Mouse (Mus musculus) spleen, postnatal 10 days (tissue): ENCODE measurements around the gene Mcrip2.
"Not testable (repeated sequence)": the region's sequence is repeated elsewhere in the genome, so short reads cannot be mapped to it uniquely, and the experiment has no call there.

Experiments used
- DNase-seq, 2 experiments: peaks; one replicate each; pipeline ENCODE4 v3.0.0; 2021 to 2022; ENCODE audit warnings: low spot score in 2 of 2

Mcrip2 gene

DNA sequence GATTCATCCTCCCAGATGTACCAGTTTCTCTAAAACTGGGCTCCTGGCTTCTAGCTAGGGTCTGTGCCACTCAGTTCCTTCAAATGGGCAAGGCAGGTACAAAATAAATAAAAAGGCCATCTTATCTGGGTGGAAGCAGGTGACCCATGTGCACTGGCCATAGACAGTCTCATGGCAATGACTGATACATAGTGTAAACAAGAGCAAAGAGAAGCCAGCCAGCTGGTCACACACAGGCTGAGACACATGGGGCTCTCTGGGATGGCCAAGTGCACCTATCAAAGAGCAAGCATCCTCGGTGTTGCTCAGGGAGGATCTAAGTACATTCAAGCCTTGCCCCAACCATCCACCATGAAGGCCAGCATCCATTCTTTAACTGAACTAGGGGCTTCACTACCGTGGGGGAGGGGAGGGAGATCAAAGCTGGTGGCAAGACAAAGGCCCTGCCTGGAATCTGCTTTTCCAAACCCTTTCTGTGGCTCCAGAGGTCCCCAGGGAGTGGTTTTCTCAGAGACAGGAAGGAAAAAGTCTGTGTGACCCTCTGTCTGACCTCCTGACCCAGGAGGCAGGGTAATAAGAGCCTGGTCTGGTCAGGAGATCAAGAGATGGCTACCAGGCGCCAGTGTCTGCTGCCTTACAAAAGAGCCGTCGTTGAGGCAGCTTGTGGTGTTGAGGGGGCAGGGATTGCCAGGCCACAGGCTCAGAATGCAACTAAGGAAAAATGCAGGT is 12.5 kb upstream of the Mcrip2 start:
- no peak for DNase-seq

DNA sequence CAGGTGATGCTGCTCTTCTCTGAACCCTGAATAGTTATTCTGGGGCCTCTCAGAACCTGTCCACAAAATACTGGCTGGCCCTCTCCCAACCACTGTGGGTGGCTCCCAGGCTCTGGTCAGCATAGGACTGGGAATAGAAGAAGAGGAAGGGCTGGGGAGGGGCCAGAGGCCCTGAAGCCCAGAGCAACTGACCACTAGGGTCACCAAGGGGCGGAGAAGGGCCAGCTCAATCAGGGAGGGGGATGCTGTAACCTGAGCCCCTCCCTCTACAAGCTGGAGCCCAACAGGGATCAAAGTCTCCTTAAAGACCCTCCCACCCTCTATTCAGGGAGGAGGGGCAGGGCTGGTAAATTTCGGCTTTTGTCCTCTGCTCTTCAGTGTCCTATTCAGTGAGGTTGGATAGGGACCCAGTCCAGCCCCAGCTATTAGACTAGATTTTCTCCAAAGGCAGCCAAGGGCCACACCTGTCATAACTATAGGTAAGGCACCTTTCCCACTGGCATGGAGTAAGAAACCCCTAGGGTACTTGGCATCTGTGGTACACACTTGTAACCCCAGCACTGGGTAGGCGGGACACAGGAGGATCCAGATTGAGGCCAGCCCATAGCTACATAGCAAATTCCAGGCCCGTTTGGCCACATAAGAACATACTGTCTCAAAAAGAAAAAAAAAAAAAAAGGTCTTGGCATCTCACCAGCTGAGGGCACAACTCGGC is 11.8 kb upstream of the Mcrip2 start, which contains the start of gene Wfikkn1:
TSS of gene Wfikkn1 (minus strand) at position 663 of the 715 bp plus-strand sequence.
- no peak for DNase-seq

- no peak for DNase-seq
Observed at GRCm38 (mm10) chr17:25879750-25880149, 11.2 kb upstream of the Mcrip2 start.

- peak in 1 of 2 experiments; percentile 54 for DNase-seq
Observed at GRCm38 (mm10) chr17:25879261-25879660, 10.7 kb upstream of the Mcrip2 start.

DNA sequence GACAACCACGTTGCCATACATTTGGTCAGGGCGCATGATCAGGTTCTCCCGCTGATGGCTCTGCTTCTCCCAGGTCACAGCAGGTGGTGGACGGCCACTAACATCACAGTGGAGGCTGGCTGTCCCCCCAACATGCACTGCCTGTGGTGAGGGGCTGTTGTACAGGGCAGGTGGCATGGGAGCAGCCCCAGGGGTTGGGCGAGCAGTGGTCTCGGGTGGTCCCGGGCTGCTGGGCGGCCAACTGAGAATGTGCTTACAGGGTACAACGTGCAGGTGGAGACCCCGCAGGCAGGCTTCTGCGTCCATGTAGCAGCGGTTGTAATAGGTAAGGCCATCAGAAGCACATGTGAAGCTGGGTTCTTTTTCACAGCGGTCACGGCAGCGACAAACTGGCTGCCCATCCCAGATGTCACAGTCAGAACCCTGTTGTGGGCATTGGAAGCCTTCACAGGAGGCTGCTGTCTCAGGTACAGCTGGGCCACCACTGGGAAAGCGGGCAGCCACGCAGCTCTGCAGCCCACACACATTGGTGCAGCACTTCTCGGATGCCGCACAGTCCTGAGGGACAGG is 10.1 kb upstream of the Mcrip2 start:
- DNase-seq: no peak

DNA sequence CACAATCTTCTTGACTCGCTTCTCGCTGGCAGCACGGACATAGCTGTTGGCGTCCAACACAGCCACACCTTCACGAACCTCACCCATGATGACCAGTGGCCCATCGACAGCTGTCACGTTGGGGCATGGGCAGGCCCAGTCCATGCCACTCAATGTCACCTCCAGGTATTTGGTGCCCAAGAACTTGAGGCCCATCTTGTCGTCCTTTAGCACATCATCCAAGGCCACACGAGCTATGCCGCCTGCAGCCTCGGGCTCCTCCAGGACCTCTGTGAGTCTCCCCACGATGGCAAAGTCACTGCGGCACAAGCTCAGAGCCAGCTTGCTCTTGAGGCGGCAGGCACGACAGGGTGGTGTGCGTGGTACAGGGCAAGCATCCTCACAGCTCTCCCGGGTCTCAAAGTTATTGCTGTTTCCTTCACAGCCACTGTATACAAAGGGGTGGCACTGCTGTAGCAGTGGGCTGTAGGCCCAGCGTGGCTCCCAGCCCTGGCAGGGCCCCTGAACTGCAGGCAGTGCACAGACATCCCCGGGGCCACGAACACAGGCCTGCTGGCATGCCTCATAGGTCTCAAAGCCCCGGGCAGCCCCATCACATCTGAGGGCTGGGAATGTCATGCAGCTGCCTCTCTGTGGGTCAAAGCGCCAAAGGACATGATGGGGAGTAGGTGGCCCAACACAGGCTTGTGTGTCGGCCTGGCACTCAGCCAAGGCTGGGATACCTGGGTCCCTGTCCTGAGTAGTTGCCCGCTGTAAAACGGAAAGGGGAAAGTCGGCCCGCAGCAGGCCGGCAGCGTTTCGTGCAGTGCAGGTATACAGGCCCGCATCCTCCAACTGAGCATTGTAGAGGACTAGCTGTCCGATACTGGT is 9.4 kb upstream of the Mcrip2 start:
- no peak for DNase-seq

DNA sequence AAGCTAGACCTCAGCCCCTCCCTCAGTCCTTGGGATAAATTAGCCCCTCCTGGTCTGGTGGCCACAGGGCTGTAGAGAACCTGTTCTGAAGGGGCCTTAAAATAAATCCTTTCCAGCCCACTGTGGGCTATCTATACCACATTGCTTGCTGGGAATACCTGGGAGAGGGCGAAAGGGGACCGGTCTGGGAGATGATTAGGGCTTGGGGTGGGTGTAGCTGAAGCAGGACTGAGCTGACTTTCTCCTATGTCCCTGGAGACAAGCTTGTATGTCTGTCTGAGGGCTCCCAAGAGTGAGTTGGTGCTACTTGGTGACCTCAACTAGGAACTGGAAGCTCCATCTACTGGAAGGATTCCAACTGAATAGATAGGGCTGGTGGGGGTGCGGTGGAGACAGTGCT is 8.5 kb upstream of the Mcrip2 start:
- DNase-seq: no peak

GRCm38 (mm10) chr17:25876347-25876915 is 7.9 kb upstream of the Mcrip2 start:
- no peak for DNase-seq

GRCm38 (mm10) chr17:25875171-25876136 is 6.9 kb upstream of the Mcrip2 start:
- peak; percentile 86 to 92 for DNase-seq

GRCm38 (mm10) chr17:25874721-25875170 is 6.2 kb upstream of the Mcrip2 start, which contains the start of gene Mettl26:
Gene Mettl26 (plus strand): TSS chr17:25875074.
- peak; percentile 95 to 99 for DNase-seq

- DNase-seq: no peak
Observed at GRCm38 (mm10) chr17:25874148-25874720, 5.7 kb upstream of the Mcrip2 start.

- DNase-seq: no peak
Observed at GRCm38 (mm10) chr17:25873405-25874147, 5.0 kb upstream of the Mcrip2 start.

DNA sequence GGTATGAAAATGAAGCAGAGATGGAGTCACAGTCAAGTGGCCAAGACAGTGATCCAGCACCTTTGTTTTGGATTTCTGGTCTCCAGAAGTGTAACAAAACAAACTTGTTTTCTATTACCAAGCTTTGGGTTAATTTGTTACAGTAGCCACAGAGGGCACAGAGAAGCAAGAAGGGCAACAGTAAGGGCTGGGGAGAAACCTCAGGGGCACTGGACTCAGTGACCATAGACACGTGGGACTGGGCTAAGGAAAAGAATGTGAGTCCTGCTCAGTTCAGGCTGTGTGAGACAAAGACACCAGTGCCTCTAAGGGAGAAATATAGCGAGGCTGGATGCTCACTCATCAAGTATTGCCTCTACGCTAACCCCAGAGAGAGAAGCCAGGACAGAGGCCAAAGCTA is 4.1 kb upstream of the Mcrip2 start:
- no peak for DNase-seq

GRCm38 (mm10) chr17:25871566-25871965 is 3.0 kb upstream of the Mcrip2 start:
- DNase-seq: not testable (repeated sequence)

DNA sequence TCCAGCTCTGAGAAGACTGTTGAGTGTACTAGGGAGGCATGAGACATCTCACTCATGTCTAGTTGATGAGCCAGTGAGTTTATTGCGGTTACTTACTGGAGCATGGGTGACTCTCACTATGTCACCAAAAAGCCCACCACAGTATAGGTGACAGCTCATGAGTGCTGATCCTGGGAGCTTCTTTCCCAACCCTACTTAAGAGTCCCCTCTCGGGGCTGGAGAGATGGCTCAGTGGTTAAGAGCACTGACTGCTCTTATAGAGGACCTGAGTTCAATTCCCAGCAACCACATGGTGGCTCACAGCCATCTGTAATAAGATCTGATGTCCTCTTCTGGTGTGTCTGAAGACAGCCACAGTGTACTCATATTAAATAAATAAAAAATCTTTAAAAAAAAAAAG is 1.4 kb upstream of the Mcrip2 start:
- no peak for DNase-seq

- no peak for DNase-seq
Observed at GRCm38 (mm10) chr17:25869498-25869897, 934 bp upstream of the Mcrip2 start.

DNA sequence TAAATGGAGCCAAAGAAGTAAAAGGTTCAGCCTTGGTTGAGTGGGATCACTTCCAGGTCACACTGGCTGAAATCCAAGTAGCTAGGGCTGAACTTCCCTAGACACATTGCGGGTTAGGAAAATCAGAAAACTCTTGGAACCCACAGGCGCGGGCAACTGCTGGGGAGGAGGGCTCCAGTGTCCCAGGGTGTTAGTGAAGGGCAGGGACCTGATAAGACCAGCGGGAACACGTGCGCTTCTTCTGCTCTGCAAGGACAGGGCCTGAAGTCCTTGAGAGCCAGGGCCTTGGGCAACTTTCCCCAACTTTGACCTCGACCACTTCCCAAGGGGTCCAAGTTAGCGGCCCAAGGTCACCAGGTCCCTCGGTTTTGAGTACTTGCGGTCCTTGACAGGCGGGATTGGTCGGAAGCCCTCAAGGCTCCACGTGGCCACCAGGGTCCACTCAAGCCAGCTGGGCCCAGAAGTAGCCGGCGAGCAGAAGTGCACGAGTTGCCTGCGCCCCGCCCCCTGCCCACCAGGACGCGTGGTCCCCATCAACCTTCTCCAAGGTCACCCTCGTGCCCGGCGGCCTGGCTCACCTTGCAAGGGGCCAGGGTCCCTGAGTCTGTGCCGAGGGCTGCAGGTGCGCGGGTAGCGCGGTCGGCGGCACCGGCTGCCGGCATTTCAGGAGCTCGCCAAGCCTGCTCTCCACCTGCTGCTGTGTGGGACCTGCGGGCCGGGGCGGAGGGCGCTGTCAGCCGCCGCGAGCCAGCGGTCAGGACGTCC is 546 bp downstream of the Mcrip2 start:
- DNase-seq: peak in 1 of 2 experiments; percentile 44

DNA sequence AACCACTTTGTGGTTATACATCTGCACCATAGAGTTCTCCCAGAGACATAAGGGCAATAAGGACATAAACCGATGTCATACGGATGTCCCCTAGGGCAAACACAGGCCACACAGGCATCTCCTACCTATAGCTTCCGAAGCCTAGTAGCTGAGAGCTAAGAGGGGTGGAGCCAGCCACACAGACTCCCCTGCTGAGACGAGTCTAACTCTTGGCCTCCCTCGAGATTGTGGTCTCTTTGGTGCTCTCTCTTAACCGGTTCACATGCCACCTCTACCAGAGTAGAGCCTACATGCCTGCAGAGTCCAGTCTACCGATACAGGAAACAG is 1.1 kb downstream of the Mcrip2 start:
- no peak for DNase-seq
